21 mouse cellular contexts compared by ENCODE assay signal in the genomic region with DNA sequence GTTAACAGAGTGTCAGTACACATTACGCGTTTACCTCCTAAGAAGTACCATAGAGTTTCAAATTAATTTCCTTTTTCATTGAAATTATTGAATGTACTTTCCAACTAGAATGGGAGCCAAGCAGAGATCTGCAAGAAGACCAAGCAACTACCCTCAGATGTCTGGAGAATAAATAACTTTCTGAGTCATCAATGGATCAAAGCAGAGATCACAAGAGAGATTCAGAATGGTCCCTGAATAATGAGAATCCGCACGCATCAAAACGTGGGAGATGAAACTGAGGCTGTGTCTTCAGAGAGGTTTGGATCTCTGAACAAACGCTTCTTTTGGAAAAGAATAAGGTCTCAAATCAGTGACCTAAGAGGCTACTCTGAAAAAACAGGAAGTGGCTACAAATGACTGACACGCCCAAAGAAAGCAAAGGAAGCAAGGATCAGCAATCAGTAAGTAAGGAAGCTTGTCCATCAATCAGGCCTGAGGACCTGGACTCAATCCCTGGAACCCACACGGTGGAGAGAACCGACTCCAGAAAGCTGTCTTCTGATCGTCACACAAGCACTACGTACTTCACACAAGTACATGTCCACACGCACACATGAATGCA. TPM values are rescaled to one million over a fixed set of nuclear protein-coding genes. Genes with fewer than 3 reads are reported as not detected.
A peak's percentile ranks its signal among the peaks of the same experiment; 100 is the strongest.
DNase-seq lines count a peak whose midpoint lies in the region; ATAC-seq and TF ChIP-seq lines count a peak whose summit lies in the region.
"Had no signal": no experiment of that assay in that cellular context is flagged by ENCODE, and none has a peak within 500 bp of the region (broad histone marks: within the 10 kb centered on the region; RNA-seq: fewer than 3 reads in every experiment).

No protein-coding gene starts in this region.

- H3K36me3 ChIP-seq in kidney, adult 2 months (ENCODE audit: control insufficient read depth, insufficient read depth, low read length), result peaks cover 1% of the 10 kb centered on the region

- H3K27me3 ChIP-seq in kidney, adult 2 months (replicated peaks; ENCODE audit: control insufficient read depth, insufficient read depth, low read length), result no peaks in the 10 kb centered on the region
- H3K27me3 ChIP-seq: heart, embryonic 12.5 days; hindbrain, embryonic 12.5 days; limb, embryonic 15.5 days; liver, embryonic 15.5 days; megakaryocyte, embryonic 14.5 days; Patski had no signal

- TF ChIP-seq POLR2A in kidney, adult 2 months (IDR thresholded peaks at IDR 0.05; ENCODE audit: low read depth, low read length), result no peak

- ATAC-seq in common myeloid progenitor, adult 5-6 weeks (replicated peaks; ENCODE audit: low read depth, poor library complexity, severe bottlenecking), result peak; percentile 52; the same call in 1 of the 2 replicates
- ATAC-seq: Patski had no signal

- DNase-seq in lung, postnatal 25 days (ENCODE audit: low spot score), result peak; percentile 14
- no peak for DNase-seq in lung, postnatal 4 days
- DNase-seq in 416B (ENCODE audit: low read depth), result peak; percentile 39
- DNase-seq in A20 (ENCODE audit: low read depth, low spot score), result peak; percentile 37
- DNase-seq in kidney, adult 2 months, result no peak
- no peak for DNase-seq in adrenal gland, postnatal 10 days
- DNase-seq: cerebellum, adult 9-10 months; gastrocnemius, postnatal 10 days; heart, adult 11 months; heart, postnatal 14 days; kidney, adult 11 months; kidney, postnatal 4 days; layer of hippocampus, adult 9-11 months; left cerebral cortex, postnatal 4 days had no signal

- no peak for TF ChIP-seq CTCF in kidney, adult 2 months (conservative IDR thresholded peaks at IDR 0.05; ENCODE audit: insufficient read depth, insufficient read length, low read depth, low read length)

- 56% methylated on average over 12 of the region's 12 CpGs for WGBS in kidney, adult 2 months

- no peaks in the 10 kb centered on the region for H3K4me1 ChIP-seq in kidney, adult 2 months (ENCODE audit: control insufficient read depth, insufficient read depth, low read length)
- H3K4me1 ChIP-seq: limb, embryonic 15.5 days; liver, embryonic 15.5 days had no signal

- no peak overlapping the region for H3K4me3 ChIP-seq in kidney, adult 2 months (ENCODE audit: insufficient read depth, low read depth, low read length)
- H3K4me3 ChIP-seq: heart, embryonic 12.5 days; hindbrain, embryonic 12.5 days; limb, embryonic 15.5 days; liver, embryonic 15.5 days; megakaryocyte, embryonic 14.5 days had no signal

- H3K27ac ChIP-seq in kidney, adult 2 months (ENCODE audit: insufficient read depth, low read depth, low read length), result no peak overlapping the region
- H3K27ac ChIP-seq: hindbrain, embryonic 12.5 days; limb, embryonic 15.5 days; liver, embryonic 15.5 days had no signal

RNA-seq across cellular contexts. Expression of a gene that starts 54.8 kb away (rescaled TPM):
- not detected in 2 replicates for total RNA-seq in common myeloid progenitor, adult 5-6 weeks (2017)
- polyA plus RNA-seq in kidney, adult 2 months (2012; rRNA removed), result 0.92 and 1.1 TPM in 2 replicates
- total RNA-seq in adrenal gland, postnatal 10 days (2021), result 10 to 100 TPM; 17.2 to 24.0 TPM

Comparison
In these comparisons a context has a peak if more than half of its experiments do, and no peak if none do; other contexts are left out.
1. DNase-seq: peak in lung, postnatal 25 days (single experiment), 416B (single experiment) and A20 (single experiment); none in lung, postnatal 4 days (0 of 2), kidney, adult 2 months (single experiment) and adrenal gland, postnatal 10 days (single experiment).
2. RNA of a gene that starts 54.8 kb away (total RNA-seq): 17.2 to 24.0 TPM in adrenal gland, postnatal 10 days; not detected in common myeloid progenitor, adult 5-6 weeks; every median in the first group is over 10 times any median in the second.